Mouse (Mus musculus) embryonic fibroblast, embryonic 13.5 days (primary cell): Measurements from ENCODE around the gene Cnih1.

ENCODE experiments used
- CTCF ChIP-seq: IDR thresholded peaks from 2 replicates; pipeline ENCODE4 v1.5.1; 2011; ENCODE audit warnings: mild to moderate bottlenecking, control low read depth, low read length, moderate library complexity, borderline replicate concordance; ENCODE audit not compliant: insufficient read depth
- POLR2A ChIP-seq: IDR thresholded peaks from 2 replicates; pipeline ENCODE4 v1.6.1; 2011; ENCODE audit warnings: low read depth, mild to moderate bottlenecking, control low read depth, low read length, moderate library complexity

DNA sequence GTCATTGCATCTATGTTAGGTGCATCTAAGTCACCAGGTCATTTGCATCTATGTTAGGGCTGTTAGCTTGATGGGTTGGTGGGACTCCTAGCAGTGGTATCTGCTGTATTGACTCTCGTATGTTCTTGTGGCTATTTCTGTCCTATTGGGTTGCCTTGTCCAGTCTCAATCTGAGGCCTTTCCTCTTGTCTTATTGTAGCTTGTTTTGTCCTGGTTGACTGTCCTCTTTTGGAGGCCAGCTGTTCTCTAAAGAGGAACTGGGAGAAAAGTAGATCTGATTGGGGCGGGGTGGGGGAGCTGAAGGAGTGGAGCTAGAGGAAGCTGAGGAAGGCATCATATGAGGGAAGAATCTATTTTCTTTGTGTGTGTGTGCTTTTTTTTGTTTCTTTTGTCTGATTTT is 45.5 kb downstream of the Cnih1 start:
- TF ChIP-seq CTCF (no peak), POLR2A (no peak)
